Mouse (Mus musculus): ENCODE results near the gene M1ap. TPM values are rescaled to one million over a fixed set of nuclear protein-coding genes. Genes with fewer than 3 reads are reported as not detected.

The M1ap gene
- total and polyA plus RNA-seq, 3 experiments: 0.31 to 0.34 TPM; not detected in 1

GRCm38 (mm10) chr6:83006114-83006513 is 59.4 kb downstream of the M1ap start:
- Histone ChIP-seq H3K27ac (no peak overlapping the region), H3K36me3 (ENCODE audit: control insufficient read depth, insufficient read depth, low read length) (no peaks in the 10 kb centered on the region), H3K9ac (ENCODE audit: low read depth, low read length) (no peak overlapping the region), H3K4me1 (ENCODE audit: control insufficient read depth, insufficient read depth, low read length) (peaks cover 3% of the 10 kb centered on the region; the same call in 1 of the 2 replicates), H3K4me3 (no peak overlapping the region), H3K79me2 (replicated peaks; ENCODE audit: control insufficient read depth, insufficient read depth, low read length) (no peaks in the 10 kb centered on the region), H3K27me3 (ENCODE audit: control insufficient read depth, insufficient read depth, low read length) (no peaks in the 10 kb centered on the region)
- 83% methylated on average over 6 of the region's 6 CpGs for WGBS
- intact Hi-C loops (cut with DNase I): no loop called here
- no peak for TF ChIP-seq POLR2A (IDR thresholded peaks at IDR 0.05; ENCODE audit: insufficient read depth, low read depth, low read length)
- no peak for TF ChIP-seq CTCF (IDR thresholded peaks at IDR 0.05)
- TF ChIP-seq EP300 (IDR thresholded peaks at IDR 0.05; ENCODE audit: insufficient read depth, low read depth, low read length): no peak
- no peak for DNase-seq

DNA sequence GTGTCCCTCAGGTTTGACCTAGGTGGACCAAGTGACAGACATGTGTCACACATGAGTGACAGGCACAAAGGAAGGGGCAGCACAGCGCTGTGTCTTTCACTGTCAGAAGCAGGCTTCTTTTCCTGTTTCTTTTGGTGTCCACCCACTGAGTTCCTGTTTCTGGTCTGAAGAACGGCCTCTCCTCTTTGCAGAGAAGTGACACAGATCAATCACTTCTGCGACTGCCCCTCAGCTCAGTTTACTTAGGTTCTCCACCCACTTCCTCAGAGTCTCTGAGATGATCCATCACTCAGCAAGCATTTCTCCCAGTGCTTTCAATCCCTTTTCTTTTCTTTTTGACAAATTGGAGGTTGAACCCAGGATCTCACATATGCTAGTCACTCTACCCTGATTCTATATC is 62.0 kb downstream of the M1ap start:
- Histone ChIP-seq H3K27me3 (ENCODE audit: control insufficient read depth, insufficient read depth, low read length) (no peaks in the 10 kb centered on the region), H3K9ac (ENCODE audit: low read depth, low read length) (no peak overlapping the region), H3K36me3 (ENCODE audit: control insufficient read depth, insufficient read depth, low read length) (no peaks in the 10 kb centered on the region), H3K27ac (no peak overlapping the region), H3K4me3 (no peak overlapping the region), H3K4me1 (ENCODE audit: control insufficient read depth, insufficient read depth, low read length) (peaks cover 3% of the 10 kb centered on the region; the same call in 1 of the 2 replicates), H3K79me2 (replicated peaks; ENCODE audit: control insufficient read depth, insufficient read depth, low read length) (no peaks in the 10 kb centered on the region)
- TF ChIP-seq EP300 (IDR thresholded peaks at IDR 0.05; ENCODE audit: insufficient read depth, low read depth, low read length) (no peak), CTCF (IDR thresholded peaks at IDR 0.05) (no peak), POLR2A (IDR thresholded peaks at IDR 0.05; ENCODE audit: insufficient read depth, low read depth, low read length) (no peak)
- intact Hi-C loops (cut with DNase I): no loop called here
- no peak for DNase-seq
- 44% methylated on average over 3 of the region's 3 CpGs for WGBS

DNA sequence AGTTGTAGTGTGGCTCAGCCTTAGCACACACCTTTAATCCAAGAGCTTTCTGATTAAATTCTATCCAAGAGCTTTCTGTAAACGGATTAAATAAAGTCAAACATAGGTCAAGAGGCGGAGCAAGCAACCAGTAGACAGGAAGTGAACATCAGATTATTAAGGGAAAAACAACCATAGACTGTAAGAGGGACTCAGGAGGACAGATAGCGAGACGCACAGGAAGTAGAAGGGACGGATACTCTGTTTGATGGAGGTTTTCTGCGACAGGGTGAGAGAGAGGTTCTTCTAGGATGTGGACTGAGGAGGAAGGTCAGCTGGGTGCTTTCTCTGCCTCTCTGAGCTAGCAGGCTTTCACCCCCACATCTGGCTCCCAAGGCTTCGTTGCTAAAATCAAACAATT is 63.3 kb downstream of the M1ap start:
- Histone ChIP-seq H3K4me3 (no peak overlapping the region), H3K27me3 (ENCODE audit: control insufficient read depth, insufficient read depth, low read length) (no peaks in the 10 kb centered on the region), H3K4me1 (ENCODE audit: control insufficient read depth, insufficient read depth, low read length) (peaks cover 3% of the 10 kb centered on the region; the same call in 1 of the 2 replicates), H3K79me2 (replicated peaks; ENCODE audit: control insufficient read depth, insufficient read depth, low read length) (no peaks in the 10 kb centered on the region), H3K9ac (ENCODE audit: low read depth, low read length) (no peak overlapping the region), H3K36me3 (ENCODE audit: control insufficient read depth, insufficient read depth, low read length) (no peaks in the 10 kb centered on the region), H3K27ac (no peak overlapping the region)
- TF ChIP-seq POLR2A (IDR thresholded peaks at IDR 0.05; ENCODE audit: insufficient read depth, low read depth, low read length) (no peak), CTCF (IDR thresholded peaks at IDR 0.05) (no peak), EP300 (IDR thresholded peaks at IDR 0.05; ENCODE audit: insufficient read depth, low read depth, low read length) (no peak)
- intact Hi-C loops (cut with DNase I): no loop called here
- no peak for DNase-seq
- WGBS: 24% methylated on average over 7 of the region's 7 CpGs

DNA sequence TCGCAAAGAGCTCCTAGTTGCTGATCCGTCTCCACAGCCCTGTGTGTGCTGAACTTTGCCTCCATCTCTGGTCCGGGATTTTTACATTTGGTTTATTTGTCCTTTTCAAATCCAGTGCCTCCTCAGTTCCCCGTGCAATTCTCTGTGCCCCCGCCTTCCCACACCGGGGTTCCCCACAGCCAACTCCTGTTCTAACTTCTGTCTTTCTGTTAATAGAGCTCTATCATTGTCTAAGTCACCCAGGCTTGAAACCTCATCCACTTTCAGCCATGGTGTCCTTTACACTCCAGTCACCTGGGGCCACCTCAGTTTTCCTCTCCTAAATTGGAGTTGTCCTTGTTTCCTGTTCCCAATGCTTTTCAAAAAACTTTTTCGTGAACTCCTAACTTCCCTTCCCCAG is 64.6 kb downstream of the M1ap start:
- no peaks in the 10 kb centered on the region for H3K79me2 ChIP-seq (replicated peaks; ENCODE audit: control insufficient read depth, insufficient read depth, low read length)
- no peak for TF ChIP-seq POLR2A (IDR thresholded peaks at IDR 0.05; ENCODE audit: insufficient read depth, low read depth, low read length)
- TF ChIP-seq CTCF (IDR thresholded peaks at IDR 0.05): no peak
- TF ChIP-seq EP300 (IDR thresholded peaks at IDR 0.05; ENCODE audit: insufficient read depth, low read depth, low read length): no peak
- no peaks in the 10 kb centered on the region for H3K36me3 ChIP-seq (ENCODE audit: control insufficient read depth, insufficient read depth, low read length)
- H3K9ac ChIP-seq (ENCODE audit: low read depth, low read length): no peak overlapping the region
- H3K27ac ChIP-seq: no peak overlapping the region
- intact Hi-C loops (cut with DNase I): no loop called here
- no peak overlapping the region for H3K4me3 ChIP-seq
- H3K27me3 ChIP-seq (ENCODE audit: control insufficient read depth, insufficient read depth, low read length): no peaks in the 10 kb centered on the region
- H3K4me1 ChIP-seq (ENCODE audit: control insufficient read depth, insufficient read depth, low read length): peaks cover 2% of the 10 kb centered on the region; the same call in 1 of the 2 replicates
- WGBS: 82% methylated on average over 7 of the region's 7 CpGs
- no peak for DNase-seq

- intact Hi-C loops (cut with DNase I): no loop called here
- Histone ChIP-seq H3K4me1 (ENCODE audit: control insufficient read depth, insufficient read depth, low read length) (peaks cover 2% of the 10 kb centered on the region; the same call in 1 of the 2 replicates), H3K79me2 (replicated peaks; ENCODE audit: control insufficient read depth, insufficient read depth, low read length) (no peaks in the 10 kb centered on the region), H3K36me3 (ENCODE audit: control insufficient read depth, insufficient read depth, low read length) (no peaks in the 10 kb centered on the region), H3K4me3 (no peak overlapping the region), H3K27ac (no peak overlapping the region), H3K27me3 (ENCODE audit: control insufficient read depth, insufficient read depth, low read length) (no peaks in the 10 kb centered on the region), H3K9ac (ENCODE audit: low read depth, low read length) (no peak overlapping the region)
- WGBS: 81% methylated on average over 6 of the region's 6 CpGs
- no peak for DNase-seq
- TF ChIP-seq CTCF (IDR thresholded peaks at IDR 0.05) (no peak), EP300 (IDR thresholded peaks at IDR 0.05; ENCODE audit: insufficient read depth, low read depth, low read length) (no peak), POLR2A (IDR thresholded peaks at IDR 0.05; ENCODE audit: insufficient read depth, low read depth, low read length) (no peak)
Observed at GRCm38 (mm10) chr6:83011756-83012155, 65.1 kb downstream of the M1ap start.

DNA sequence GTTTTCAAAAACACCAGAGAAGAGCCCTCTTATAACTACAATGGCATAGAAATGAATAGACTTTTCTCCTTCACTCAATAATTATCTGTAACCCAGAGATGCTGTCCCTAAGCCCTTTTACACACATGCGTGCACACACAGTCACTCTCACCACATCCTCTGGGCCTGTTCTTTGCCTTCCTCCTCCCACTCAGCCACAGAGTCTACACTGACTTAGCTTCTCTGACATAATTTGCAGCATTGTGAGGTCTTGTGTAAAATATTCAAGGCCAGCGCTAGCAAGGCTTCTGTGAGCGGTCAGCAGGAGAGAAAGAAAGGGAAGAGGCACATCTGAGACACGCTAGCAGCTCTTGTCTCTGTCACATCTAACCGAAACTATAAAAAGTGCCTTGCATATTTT is 66.7 kb downstream of the M1ap start:
- TF ChIP-seq POLR2A (IDR thresholded peaks at IDR 0.05; ENCODE audit: insufficient read depth, low read depth, low read length): no peak
- no peak for TF ChIP-seq EP300 (IDR thresholded peaks at IDR 0.05; ENCODE audit: insufficient read depth, low read depth, low read length)
- TF ChIP-seq CTCF (IDR thresholded peaks at IDR 0.05): no peak
- WGBS: 69% methylated on average over 5 of the region's 5 CpGs
- Histone ChIP-seq H3K27me3 (ENCODE audit: control insufficient read depth, insufficient read depth, low read length) (no peaks in the 10 kb centered on the region), H3K4me1 (ENCODE audit: control insufficient read depth, insufficient read depth, low read length) (peaks cover 5% of the 10 kb centered on the region), H3K4me3 (no peak overlapping the region), H3K36me3 (ENCODE audit: control insufficient read depth, insufficient read depth, low read length) (no peaks in the 10 kb centered on the region), H3K79me2 (replicated peaks; ENCODE audit: control insufficient read depth, insufficient read depth, low read length) (no peaks in the 10 kb centered on the region), H3K9ac (ENCODE audit: low read depth, low read length) (no peak overlapping the region), H3K27ac (no peak overlapping the region)
- DNase-seq: no peak
- intact Hi-C loops (cut with DNase I): no loop called here
